In the genomic region with DNA sequence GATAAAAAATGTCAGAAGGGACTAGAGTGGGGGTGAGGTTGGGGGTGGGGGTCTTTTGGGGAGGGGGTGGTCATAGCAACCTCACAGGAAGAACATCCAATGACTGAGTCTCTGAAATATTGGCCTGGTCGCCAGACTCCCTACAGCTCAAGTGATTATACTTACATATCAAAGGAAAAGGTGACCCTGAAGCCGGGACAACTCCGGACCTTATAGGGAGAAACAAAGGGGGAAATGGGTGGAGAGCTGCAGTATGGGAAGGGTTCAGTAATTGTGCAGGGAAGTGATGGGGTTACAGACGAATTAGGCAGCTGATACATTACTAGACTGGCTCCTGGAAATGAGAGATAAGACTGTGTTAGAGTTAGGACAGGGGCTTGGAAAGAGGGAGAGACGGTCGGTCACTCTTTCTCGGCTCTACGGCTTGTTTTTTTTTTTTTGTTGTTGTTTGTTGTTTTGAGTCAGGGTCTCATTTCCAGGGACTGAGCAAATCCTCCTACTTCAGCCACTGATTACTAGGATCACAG, we compare ENCODE assay signal across 19 mouse cellular contexts.
DNase-seq lines count a peak whose midpoint lies in the region; ATAC-seq and TF ChIP-seq lines count a peak whose summit lies in the region.
"Had no signal": no experiment of that assay in that cellular context is flagged by ENCODE, and none has a peak within 500 bp of the region (broad histone marks: within the 10 kb centered on the region; RNA-seq: fewer than 3 reads in every experiment).

No protein-coding gene starts in this region.

- H3K4me2 ChIP-seq in stomach, embryonic 14.5 days (replicated peaks; ENCODE audit: low read depth, low read length) = no peak overlapping the region
- H3K4me2 ChIP-seq in stomach, postnatal 0 days (replicated peaks; ENCODE audit: low read depth) = no peak overlapping the region
- H3K4me2 ChIP-seq in liver, embryonic 13.5 days = peak overlapping the region; percentile 29
- no peak overlapping the region for H3K4me2 ChIP-seq in forebrain, embryonic 15.5 days (replicated peaks)
- H3K4me2 ChIP-seq: embryonic facial prominence, embryonic 15.5 days; hindbrain, embryonic 15.5 days; midbrain, embryonic 13.5 days had no signal

- no peak for TF ChIP-seq POLR2A in bone marrow, adult 2 months (IDR thresholded peaks at IDR 0.05; ENCODE audit: borderline replicate concordance, control insufficient read depth, low read depth, low read length)

- no peaks in the 10 kb centered on the region for H3K9me3 ChIP-seq in stomach, embryonic 14.5 days (ENCODE audit: control insufficient read depth, low read depth, low read length)
- no peaks in the 10 kb centered on the region for H3K9me3 ChIP-seq in stomach, postnatal 0 days (ENCODE audit: control insufficient read depth, low read length)
- H3K9me3 ChIP-seq in liver, embryonic 13.5 days (replicated peaks) = no peaks in the 10 kb centered on the region
- no peaks in the 10 kb centered on the region for H3K9me3 ChIP-seq in forebrain, embryonic 15.5 days
- no peaks in the 10 kb centered on the region for H3K9me3 ChIP-seq in midbrain, embryonic 10.5 days (replicated peaks)
- H3K9me3 ChIP-seq: embryonic facial prominence, embryonic 15.5 days; hindbrain, embryonic 15.5 days; midbrain, embryonic 13.5 days had no signal

- H3K36me3 ChIP-seq in stomach, embryonic 14.5 days (ENCODE audit: control insufficient read depth, insufficient read depth, low read length) = no peaks in the 10 kb centered on the region
- H3K36me3 ChIP-seq in stomach, postnatal 0 days (ENCODE audit: control insufficient read depth, insufficient read depth, low read length) = no peaks in the 10 kb centered on the region
- no peaks in the 10 kb centered on the region for H3K36me3 ChIP-seq in liver, embryonic 13.5 days
- no peaks in the 10 kb centered on the region for H3K36me3 ChIP-seq in forebrain, embryonic 15.5 days
- H3K36me3 ChIP-seq in midbrain, embryonic 10.5 days = no peaks in the 10 kb centered on the region
- H3K36me3 ChIP-seq: embryonic facial prominence, embryonic 15.5 days; hindbrain, embryonic 15.5 days; midbrain, embryonic 13.5 days had no signal

- no peak for ATAC-seq in stomach, embryonic 14.5 days (ENCODE audit: insufficient number of reproducible peaks, insufficient read depth, low FRiP score, low read depth)
- ATAC-seq in stomach, postnatal 0 days (ENCODE audit: low FRiP score, low TSS enrichment) = no peak
- peak; percentile 73 for ATAC-seq in liver, embryonic 13.5 days (ENCODE audit: low read depth)
- ATAC-seq in forebrain, embryonic 15.5 days (replicated peaks) = no peak
- ATAC-seq: CD4-positive, CD25-positive, alpha-beta regulatory T cell, adult 4 months; forebrain, embryonic 16.5 days; intestine, postnatal 0 days; midbrain, embryonic 13.5 days had no signal

- TF ChIP-seq CTCF in stomach, postnatal 0 days (IDR thresholded peaks at IDR 0.05; ENCODE audit: low read depth) = no peak
- TF ChIP-seq CTCF in bone marrow, adult 2 months (IDR thresholded peaks at IDR 0.05; ENCODE audit: control insufficient read depth, insufficient read depth, low read length) = no peak

- no peaks in the 10 kb centered on the region for H3K27me3 ChIP-seq in stomach, embryonic 14.5 days (ENCODE audit: control insufficient read depth, insufficient read depth, low read length)
- no peaks in the 10 kb centered on the region for H3K27me3 ChIP-seq in stomach, postnatal 0 days (ENCODE audit: control insufficient read depth, insufficient read depth, low read length)
- H3K27me3 ChIP-seq in liver, embryonic 13.5 days = 0 out of 2 replicates have a peak, but pooled peaks cover 3% of the 10 kb centered on the region
- no peaks in the 10 kb centered on the region for H3K27me3 ChIP-seq in forebrain, embryonic 15.5 days
- no peaks in the 10 kb centered on the region for H3K27me3 ChIP-seq in midbrain, embryonic 10.5 days (ENCODE audit: low read depth, poor library complexity, severe bottlenecking)
- H3K27me3 ChIP-seq: embryonic facial prominence, embryonic 15.5 days; hindbrain, embryonic 15.5 days; midbrain, embryonic 13.5 days had no signal

- no peak overlapping the region for H3K9ac ChIP-seq in stomach, embryonic 14.5 days (replicated peaks; ENCODE audit: low read depth, low read length)
- no peak overlapping the region for H3K9ac ChIP-seq in stomach, postnatal 0 days (ENCODE audit: low read length)
- peak overlapping the region; percentile 56 for H3K9ac ChIP-seq in liver, embryonic 13.5 days
- H3K9ac ChIP-seq in forebrain, embryonic 15.5 days (replicated peaks) = no peak overlapping the region
- H3K9ac ChIP-seq: embryonic facial prominence, embryonic 15.5 days; hindbrain, embryonic 15.5 days; midbrain, embryonic 13.5 days had no signal

- H3K27ac ChIP-seq in stomach, embryonic 14.5 days (ENCODE audit: low read length) = peak overlapping the region; percentile 56
- no peak overlapping the region for H3K27ac ChIP-seq in stomach, postnatal 0 days (replicated peaks)
- peak overlapping the region; percentile 2; the same call in 1 of the 2 replicates for H3K27ac ChIP-seq in bone marrow, adult 2 months (ENCODE audit: control insufficient read depth, insufficient read depth, low read depth, low read length, poor library complexity)
- peak overlapping the region; percentile 95 for H3K27ac ChIP-seq in liver, embryonic 13.5 days
- no peak overlapping the region for H3K27ac ChIP-seq in forebrain, embryonic 15.5 days (replicated peaks)
- no peak overlapping the region for H3K27ac ChIP-seq in midbrain, embryonic 10.5 days (replicated peaks)
- H3K27ac ChIP-seq: embryonic facial prominence, embryonic 15.5 days; hindbrain, embryonic 15.5 days; midbrain, embryonic 13.5 days had no signal

- peaks cover 20% of the 10 kb centered on the region for H3K4me1 ChIP-seq in stomach, embryonic 14.5 days (ENCODE audit: control insufficient read depth, insufficient read depth, low read length)
- H3K4me1 ChIP-seq in stomach, postnatal 0 days (replicated peaks; ENCODE audit: control insufficient read depth, insufficient read depth) = peaks cover 6% of the 10 kb centered on the region
- H3K4me1 ChIP-seq in bone marrow, adult 2 months (ENCODE audit: control insufficient read depth, insufficient read depth, low read length) = peaks cover 16% of the 10 kb centered on the region
- H3K4me1 ChIP-seq in liver, embryonic 13.5 days (replicated peaks) = peaks cover 91% of the 10 kb centered on the region
- H3K4me1 ChIP-seq in forebrain, embryonic 15.5 days = peaks cover 9% of the 10 kb centered on the region
- peaks cover 13% of the 10 kb centered on the region for H3K4me1 ChIP-seq in midbrain, embryonic 10.5 days

- no peak for DNase-seq in stomach, postnatal 0 days (ENCODE audit: low spot score)
- peak; percentile 47 for DNase-seq in liver, embryonic 13.5 days
- no peak for DNase-seq in frontal cortex, postnatal 25 days (ENCODE audit: low spot score in 2 of 2)
- no peak for DNase-seq in midbrain, embryonic 10.5 days (ENCODE audit: low spot score)
- DNase-seq: adrenal gland, adult 8-10 months; cerebellum, adult 8-10 months; gastrocnemius, postnatal 10 days; layer of hippocampus, postnatal 36 days; lung, postnatal 36 days; thymus, adult 2 months had no signal

- no peak for TF ChIP-seq EP300 in stomach, postnatal 0 days (optimal IDR thresholded peaks at IDR 0.05)

- WGBS in stomach, embryonic 14.5 days = 71% methylated on average over 8 of the region's 8 CpGs
- 73% methylated on average over 8 of the region's 8 CpGs for WGBS in stomach, postnatal 0 days
- 67% methylated on average over 8 of the region's 8 CpGs for WGBS in bone marrow, adult 2 months
- 18% methylated on average over 8 of the region's 8 CpGs for WGBS in liver, embryonic 13.5 days (ENCODE audit: insufficient replicate concordance)
- 72% methylated on average over 8 of the region's 8 CpGs for WGBS in forebrain, embryonic 15.5 days
- 77% methylated on average over 8 of the region's 8 CpGs for WGBS in midbrain, embryonic 10.5 days

- H3K4me3 ChIP-seq in stomach, embryonic 14.5 days (ENCODE audit: low read depth, low read length) = no peak overlapping the region
- H3K4me3 ChIP-seq in stomach, postnatal 0 days (ENCODE audit: low read depth, low read length) = no peak overlapping the region
- no peak overlapping the region for H3K4me3 ChIP-seq in bone marrow, adult 2 months (replicated peaks; ENCODE audit: control insufficient read depth, low read depth, low read length)
- no peak overlapping the region for H3K4me3 ChIP-seq in liver, embryonic 13.5 days (replicated peaks)
- no peak overlapping the region for H3K4me3 ChIP-seq in forebrain, embryonic 15.5 days
- H3K4me3 ChIP-seq in midbrain, embryonic 10.5 days = no peak overlapping the region
- H3K4me3 ChIP-seq: embryonic facial prominence, embryonic 15.5 days; hindbrain, embryonic 15.5 days; midbrain, embryonic 13.5 days had no signal

Comparison
In these comparisons a context has a peak if more than half of its experiments do, and no peak if none do; other contexts are left out.
1. H3K27ac ChIP-seq: peak in stomach, embryonic 14.5 days (single experiment), bone marrow, adult 2 months (single experiment) and liver, embryonic 13.5 days (single experiment); none in stomach, postnatal 0 days (single experiment), forebrain, embryonic 15.5 days (single experiment) and midbrain, embryonic 10.5 days (single experiment).